Mouse (Mus musculus) Patski (cell line): ENCODE measurements around the gene Nosip. TPM values are rescaled to one million over a fixed set of nuclear protein-coding genes. Genes with fewer than 3 reads are reported as not detected.
"Not testable (repeated sequence)": the region's sequence is repeated elsewhere in the genome, so short reads cannot be mapped to it uniquely, and the experiment has no call there.

Experiments
- ATAC-seq: fragments of 100-300 bp; one replicate; pipeline ENCODE4 v1.8.0; 2021
- CTCF ChIA-PET: fragments of 350-600 bp; sonication (Branson Sonifier 250); formaldehyde crosslinking; loops from one replicate; lab custom pipeline; 2022; ENCODE audit warnings: inconsistent platforms; lab: Charles Lee
- POLR2A ChIA-PET: fragments of 350-600 bp; sonication (Branson Sonifier 250); formaldehyde crosslinking; loops from one replicate; lab custom pipeline; 2022; ENCODE audit warnings: antibody characterized with exemption, inconsistent platforms; lab: Charles Lee
- DNase-seq: peaks from one replicate; pipeline ENCODE4 v3.0.0-alpha.2; 2011; ENCODE audit warnings: low read depth, low spot score
- H3K27me3 ChIP-seq: fragments of 371-371 bp; one replicate; pipeline ENCODE4 v1.5.1; 2021
- CTCF ChIP-seq: fragments of 100-300 bp; IDR thresholded peaks from one replicate; pipeline ENCODE4 v1.5.1; 2021
- in situ Hi-C: fragments of 300-500 bp; cut with MboI; formaldehyde crosslinking; loops from 3 replicates; pipeline ENCODE4 v1.11.1; 2018; ENCODE audit warnings: low pct_unique_long_range_greater_than_20kb, mixed read lengths
- polyA plus RNA-seq: library from polyadenylated mRNA; unstranded; gene quantifications from one replicate; pipeline ENCODE4 v1.2.3, GENCODE M21; 2021

The Nosip gene
- polyA plus RNA-seq, 1 experiment from 2014 or later = 77.4 TPM

GRCm38 (mm10) chr7:45122561-45123185 lies 60.4 kb downstream of the Nosip start:
- ChIA-PET CTCF (no interaction called here), POLR2A (interaction anchor here (1.0 kb wide), 1 partner anchor 47 kb away, joined by 3 read pairs; no protein-coding TSS in a partner anchor)
- H3K27me3 ChIP-seq = no peaks in the 10 kb centered on the region
- no peak for TF ChIP-seq CTCF
- DNase-seq = no peak
- in situ Hi-C loops = loop anchor here (5.0 kb wide), 1 partner anchor 35 kb away; no protein-coding TSS in a partner anchor
- ATAC-seq = no peak

GRCm38 (mm10) chr7:45123186-45123570 lies 60.9 kb downstream of the Nosip start:
- no peak for DNase-seq
- in situ Hi-C loops = loop anchor here (5.0 kb wide), 1 partner anchor 36 kb away; no protein-coding TSS in a partner anchor
- CTCF ChIA-PET = interaction anchor here (1.2 kb wide), 1 partner anchor 13 kb away, joined by 4 read pairs; the partner anchor contains the start of genes Flt3l and Gm45713
- no peak for TF ChIP-seq CTCF
- H3K27me3 ChIP-seq = no peaks in the 10 kb centered on the region
- POLR2A ChIA-PET = interaction anchor here (0.7 kb wide), 1 partner anchor 125 kb away, joined by 4 read pairs; no protein-coding TSS in a partner anchor
- no peak for ATAC-seq

- POLR2A ChIA-PET = interaction anchor here (0.6 to 1.2 kb wide), 3 partner anchors 25 to 56 kb away, joined by 3 to 4 read pairs (median 4); no protein-coding TSS in a partner anchor
- ATAC-seq (peak; percentile 58), DNase-seq (peak; percentile 94)
- CTCF ChIA-PET = interaction anchor here (1.2 kb wide), 1 partner anchor 12 kb away, joined by 4 read pairs; the partner anchor contains the start of genes Flt3l and Gm45713
- in situ Hi-C loops = loop anchor here (5.0 kb wide), 1 partner anchor 37 kb away; no protein-coding TSS in a partner anchor
- no peaks in the 10 kb centered on the region for H3K27me3 ChIP-seq
- no peak for TF ChIP-seq CTCF
Observed at GRCm38 (mm10) chr7:45124224-45125143, 62.3 kb downstream of the Nosip start, which contains the start of gene Rps11. Gene Rps11 (minus strand): TSS chr7:45124439.

GRCm38 (mm10) chr7:45125144-45125600 lies 62.9 kb downstream of the Nosip start:
- ATAC-seq = no peak
- POLR2A ChIA-PET = interaction anchor here (1.2 kb wide), 1 partner anchor 50 kb away, joined by 3 read pairs; no protein-coding TSS in a partner anchor
- CTCF ChIA-PET = no interaction called here
- no peak for DNase-seq
- H3K27me3 ChIP-seq = no peaks in the 10 kb centered on the region
- no peak for TF ChIP-seq CTCF
- in situ Hi-C loops = no loop called here

- ATAC-seq, CTCF ChIA-PET, DNase-seq, POLR2A ChIA-PET, H3K27me3 ChIP-seq, in situ Hi-C loops: not testable (repeated sequence)
Observed at GRCm38 (mm10) chr7:45125649-45126048, 63.4 kb downstream of the Nosip start.

GRCm38 (mm10) chr7:45126147-45126843 lies 64.1 kb downstream of the Nosip start:
- CTCF ChIA-PET = no interaction called here
- no peak for TF ChIP-seq CTCF
- DNase-seq = no peak
- no peak for ATAC-seq
- POLR2A ChIA-PET = no interaction called here
- in situ Hi-C loops = no loop called here
- no peaks in the 10 kb centered on the region for H3K27me3 ChIP-seq

GRCm38 (mm10) chr7:45126844-45127699 lies 64.8 kb downstream of the Nosip start:
- DNase-seq = no peak
- in situ Hi-C loops = no loop called here
- H3K27me3 ChIP-seq = no peaks in the 10 kb centered on the region

More at GRCm38 (mm10) chr7:45126844-45127699, 64.8 kb downstream of the Nosip start:
- POLR2A ChIA-PET = interaction anchor here (0.6 kb wide), 2 partner anchors 23 to 39 kb away, joined by 3 to 4 read pairs; no protein-coding TSS in a partner anchor
- TF ChIP-seq CTCF = no peak
- CTCF ChIA-PET = interaction anchor here (1.0 to 1.3 kb wide), 3 partner anchors 9 to 58 kb away, joined by 3 read pairs; partner anchors contain the start of gene Aldh16a1
- ATAC-seq = no peak

Other genes with a start within 250 kb of the Nosip start
- 48.7 TPM for gene Nup62, start 246.3 kb upstream of the Nosip start, polyA plus RNA-seq
- 2.2 TPM for gene Il4i1, start 246.0 kb upstream of the Nosip start, polyA plus RNA-seq
- gene Atf5, start 245.8 kb upstream of the Nosip start, polyA plus RNA-seq = 76.6 TPM
- gene Akt1s1, start 213.4 kb upstream of the Nosip start, polyA plus RNA-seq = 99.9 TPM
- 59.1 TPM for gene Tbc1d17, start 213.3 kb upstream of the Nosip start, polyA plus RNA-seq
- 43.2 TPM for gene Pnkp, start 205.3 kb upstream of the Nosip start, polyA plus RNA-seq
- 308 TPM for gene Ptov1, start 192.6 kb upstream of the Nosip start, polyA plus RNA-seq
- gene Med25, start 169.7 kb upstream of the Nosip start, polyA plus RNA-seq = 96.8 TPM
- gene Fuz, start 166.3 kb upstream of the Nosip start, polyA plus RNA-seq = 16.9 TPM
- gene Ap2a1, start 132.9 kb upstream of the Nosip start, polyA plus RNA-seq = 104 TPM
- 0.06 TPM for gene Tsks, start 119.2 kb upstream of the Nosip start, polyA plus RNA-seq
- gene Cpt1c, start 87.6 kb upstream of the Nosip start, polyA plus RNA-seq = 22.1 TPM
- 514 TPM for gene Prmt1, start 75.9 kb upstream of the Nosip start, polyA plus RNA-seq
- gene Irf3, start 64.8 kb upstream of the Nosip start, polyA plus RNA-seq = 108 TPM
- 19.9 TPM for gene Bcl2l12, start 63.7 kb upstream of the Nosip start, polyA plus RNA-seq
- gene Scaf1, start 46.1 kb upstream of the Nosip start, polyA plus RNA-seq = 80.3 TPM
- gene Rras, start 44.5 kb upstream of the Nosip start, polyA plus RNA-seq = 78.9 TPM
- gene Prr12, start 9.5 kb upstream of the Nosip start, polyA plus RNA-seq = 35.8 TPM
- gene Prrg2, start 248 bp downstream of the Nosip start, polyA plus RNA-seq = 38.6 TPM
- 21.7 TPM for gene Rcn3, start 29.8 kb downstream of the Nosip start, polyA plus RNA-seq
- gene Fcgrt, start 41.4 kb downstream of the Nosip start, polyA plus RNA-seq = 22.2 TPM
- 920 TPM for gene Rps11, start 62.0 kb downstream of the Nosip start, polyA plus RNA-seq
- 1,333 TPM for gene Rpl13a, start 66.3 kb downstream of the Nosip start, polyA plus RNA-seq
- gene Gm45713, start 73.8 kb downstream of the Nosip start, polyA plus RNA-seq = not detected
- 7.3 TPM for gene Flt3l, start 74.0 kb downstream of the Nosip start, polyA plus RNA-seq
- gene Pih1d1, start 91.9 kb downstream of the Nosip start, polyA plus RNA-seq = 68.2 TPM
- 48.9 TPM for gene Aldh16a1, start 92.2 kb downstream of the Nosip start, polyA plus RNA-seq
- 0.19 TPM for gene Slc17a7, start 101.5 kb downstream of the Nosip start, polyA plus RNA-seq
- not detected for gene Gfy, start 117.1 kb downstream of the Nosip start, polyA plus RNA-seq
- gene Pth2, start 118.6 kb downstream of the Nosip start, polyA plus RNA-seq = not detected
- 0.03 TPM for gene Ccdc155, start 142.5 kb downstream of the Nosip start, polyA plus RNA-seq
- gene Dkkl1, start 149.7 kb downstream of the Nosip start, polyA plus RNA-seq = not detected
- gene Tead2, start 153.3 kb downstream of the Nosip start, polyA plus RNA-seq = 94.7 TPM
- 0.81 TPM for gene Cd37, start 176.7 kb downstream of the Nosip start, polyA plus RNA-seq
- not detected for gene Slc6a16, start 178.7 kb downstream of the Nosip start, polyA plus RNA-seq
- not detected for gene Slc6a21, start 215.1 kb downstream of the Nosip start, polyA plus RNA-seq